In genomic region chr11:94193109-94193508, GRCm38 (mm10) we compare ENCODE assay signal across 20 mouse cellular contexts. TPM values are rescaled to one million over a fixed set of nuclear protein-coding genes. Genes with fewer than 3 reads are reported as not detected.
DNase-seq lines count a peak whose midpoint lies in the region; ATAC-seq and TF ChIP-seq lines count a peak whose summit lies in the region.
"Had no signal": no experiment of that assay in that cellular context is flagged by ENCODE, and none has a peak within 500 bp of the region (broad histone marks: within the 10 kb centered on the region; RNA-seq: fewer than 3 reads in every experiment).

No protein-coding gene starts in this region.

- H3K27me3 ChIP-seq in hindbrain, embryonic 13.5 days = no peaks in the 10 kb centered on the region
- no peaks in the 10 kb centered on the region for H3K27me3 ChIP-seq in hindbrain, embryonic 11.5 days (ENCODE audit: control insufficient read depth, insufficient read depth, low read length)
- no peaks in the 10 kb centered on the region for H3K27me3 ChIP-seq in small intestine, adult 2 months (ENCODE audit: control insufficient read depth, insufficient read depth, low read length)
- H3K27me3 ChIP-seq: forebrain, embryonic 15.5 days; midbrain, embryonic 15.5 days had no signal

- peak; percentile 16; the same call in 1 of the 2 replicates for TF ChIP-seq POLR2A in small intestine, adult 2 months (IDR thresholded peaks at IDR 0.05; ENCODE audit: low read depth, low read length)

- no peaks in the 10 kb centered on the region for H3K36me3 ChIP-seq in hindbrain, embryonic 13.5 days
- H3K36me3 ChIP-seq in hindbrain, embryonic 11.5 days (ENCODE audit: control insufficient read depth, insufficient read depth, low read length) = no peaks in the 10 kb centered on the region
- H3K36me3 ChIP-seq in small intestine, adult 2 months (ENCODE audit: control insufficient read depth, insufficient read depth, low read length) = no peaks in the 10 kb centered on the region
- H3K36me3 ChIP-seq: forebrain, embryonic 15.5 days; midbrain, embryonic 15.5 days had no signal

- 0 out of 2 replicates have a peak overlapping the region, but pooled peaks have one; percentile 18 for H3K27ac ChIP-seq in hindbrain, embryonic 13.5 days
- no peak overlapping the region for H3K27ac ChIP-seq in hindbrain, embryonic 11.5 days (ENCODE audit: low read depth, low read length)
- peak overlapping the region; percentile 83 for H3K27ac ChIP-seq in small intestine, adult 2 months (ENCODE audit: insufficient read depth, low read depth, low read length)
- H3K27ac ChIP-seq: forebrain, embryonic 15.5 days; midbrain, embryonic 15.5 days had no signal

- H3K4me3 ChIP-seq in hindbrain, embryonic 13.5 days = no peak overlapping the region
- no peak overlapping the region for H3K4me3 ChIP-seq in hindbrain, embryonic 11.5 days (ENCODE audit: low read depth, low read length)
- no peak overlapping the region for H3K4me3 ChIP-seq in small intestine, adult 2 months (ENCODE audit: low read depth, low read length)
- H3K4me3 ChIP-seq: forebrain, embryonic 15.5 days; midbrain, embryonic 15.5 days had no signal

- H3K4me2 ChIP-seq in hindbrain, embryonic 13.5 days = no peak overlapping the region
- H3K4me2 ChIP-seq in hindbrain, embryonic 11.5 days (replicated peaks; ENCODE audit: low read depth, low read length) = no peak overlapping the region
- H3K4me2 ChIP-seq: forebrain, embryonic 15.5 days; midbrain, embryonic 15.5 days had no signal

- no peak for TF ChIP-seq CTCF in small intestine, adult 2 months (IDR thresholded peaks at IDR 0.05; ENCODE audit: extremely low read depth, insufficient read length, insufficient replicate concordance, low read depth, low read length)

- 0 out of 2 replicates have a peak overlapping the region, but pooled peaks have one; percentile 20 for H3K9ac ChIP-seq in hindbrain, embryonic 13.5 days
- no peak overlapping the region for H3K9ac ChIP-seq in hindbrain, embryonic 11.5 days (ENCODE audit: low read depth, low read length)
- H3K9ac ChIP-seq: forebrain, embryonic 15.5 days; midbrain, embryonic 15.5 days had no signal

- H3K9me3 ChIP-seq in hindbrain, embryonic 13.5 days = no peaks in the 10 kb centered on the region
- no peaks in the 10 kb centered on the region for H3K9me3 ChIP-seq in hindbrain, embryonic 11.5 days (ENCODE audit: control insufficient read depth, low read length)
- H3K9me3 ChIP-seq: forebrain, embryonic 15.5 days; midbrain, embryonic 15.5 days had no signal

- 52% methylated on average over 2 of the region's 2 CpGs for WGBS in hindbrain, embryonic 13.5 days
- 74% methylated on average over 2 of the region's 2 CpGs for WGBS in hindbrain, embryonic 11.5 days
- WGBS in small intestine, adult 2 months = 29% methylated on average over 2 of the region's 2 CpGs

- DNase-seq in heart, adult 11 months = peak; percentile 94
- DNase-seq in heart, adult 8-10 months (ENCODE audit: low spot score) = no peak
- no peak for DNase-seq in hindbrain, embryonic 11.5 days (ENCODE audit: low spot score)
- peak; percentile 48 for DNase-seq in left cerebral cortex, postnatal 4 days
- DNase-seq in left cerebral cortex, postnatal 14 days (ENCODE audit: low spot score in 2 of 2) = no peak
- DNase-seq in natural killer cell, adult 2 months (ENCODE audit: low spot score in 2 of 2) = no peak
- DNase-seq: B cell, adult 2 months; embryo, embryonic 11 days; gastrocnemius, postnatal 36 days; kidney, adult 11 months; kidney, postnatal 10 days; liver; lung, adult 18-20 months; lung, postnatal 14 days; retina, postnatal 1 day had no signal

- no peak for ATAC-seq in hindbrain, embryonic 13.5 days (ENCODE audit: low FRiP score)
- no peak for ATAC-seq in hindbrain, embryonic 11.5 days (ENCODE audit: low FRiP score)
- ATAC-seq: forebrain, embryonic 15.5 days; midbrain, embryonic 15.5 days had no signal

- intact Hi-C loops in left cerebral cortex, postnatal 4 days (cut with DNase I) = no loop called here
- intact Hi-C loops in left cerebral cortex, postnatal 14 days (cut with DNase I) = no loop called here

- peaks cover 23% of the 10 kb centered on the region for H3K4me1 ChIP-seq in hindbrain, embryonic 13.5 days (replicated peaks)
- no peaks in the 10 kb centered on the region for H3K4me1 ChIP-seq in hindbrain, embryonic 11.5 days (replicated peaks; ENCODE audit: control insufficient read depth, insufficient read depth, low read length)
- peaks cover 43% of the 10 kb centered on the region for H3K4me1 ChIP-seq in small intestine, adult 2 months (ENCODE audit: control insufficient read depth, insufficient read depth, insufficient read length, low read length)
- H3K4me1 ChIP-seq: midbrain, embryonic 15.5 days had no signal

RNA-seq across cellular contexts. Expression of gene Tob1, which starts 18.1 kb away (rescaled TPM):
- total RNA-seq in heart, adult 8-10 months (2022) = 10 to 100 TPM; 51.3 to 58.4 (median 53.2) TPM
- polyA plus RNA-seq in hindbrain, embryonic 13.5 days (2015; fragmentation: Nextera tagmentation; extraction: Ambion mirVana) = 32.3 and 36.0 TPM in 2 replicates
- polyA plus RNA-seq in hindbrain, embryonic 11.5 days (2014; fragmentation: Nextera tagmentation; extraction: Ambion mirVana) = 36.7 and 38.9 TPM in 2 replicates
- 10 to 100 TPM; 27.3 to 28.3 TPM for total RNA-seq in left cerebral cortex, postnatal 4 days (2021)
- total RNA-seq in left cerebral cortex, postnatal 14 days (2021) = 10 to 100 TPM; 33.7 to 37.3 TPM
- 80.2 and 180 TPM in 2 replicates for polyA plus RNA-seq in small intestine, adult 2 months (2012; rRNA removed)

RNA-seq across cellular contexts. Expression of gene Wfikkn2, which starts 52.7 kb away (rescaled TPM):
- 1 to 10 TPM; 6.8 to 8.1 (median 7.5) TPM for total RNA-seq in heart, adult 8-10 months (2022)
- polyA plus RNA-seq in hindbrain, embryonic 13.5 days (2015; fragmentation: Nextera tagmentation; extraction: Ambion mirVana) = 5.9 and 8.6 TPM in 2 replicates
- polyA plus RNA-seq in hindbrain, embryonic 11.5 days (2014; fragmentation: Nextera tagmentation; extraction: Ambion mirVana) = 0.95 and 1.8 TPM in 2 replicates
- total RNA-seq in left cerebral cortex, postnatal 4 days (2021) = 1 to 10 TPM; 1.0 to 1.8 TPM
- 1 to 10 TPM; 1.4 to 1.8 TPM for total RNA-seq in left cerebral cortex, postnatal 14 days (2021)
- 0.55 and 0.82 TPM in 2 replicates for polyA plus RNA-seq in small intestine, adult 2 months (2012; rRNA removed)
- total RNA-seq: megakaryocyte, adult 5-6 weeks had no signal

Comparison
In these comparisons a context has a peak if more than half of its experiments do, and no peak if none do; other contexts are left out.
1. DNase-seq: peak in heart, adult 11 months (single experiment) and left cerebral cortex, postnatal 4 days (single experiment); none in heart, adult 8-10 months (single experiment), hindbrain, embryonic 11.5 days (single experiment), left cerebral cortex, postnatal 14 days (0 of 2) and natural killer cell, adult 2 months (0 of 2).